Mouse (Mus musculus): ENCODE measurements at regions not wholly inside any gene's neighbourhood (a gene's known extent, or its start where the extent isn't known, plus 50 kb on each side); places are given as distances from the start of the nearest gene placed in this dataset.
"Not testable (repeated sequence)": the region's sequence is repeated elsewhere in the genome, so short reads cannot be mapped to it uniquely, and the experiment has no call there.

DNA sequence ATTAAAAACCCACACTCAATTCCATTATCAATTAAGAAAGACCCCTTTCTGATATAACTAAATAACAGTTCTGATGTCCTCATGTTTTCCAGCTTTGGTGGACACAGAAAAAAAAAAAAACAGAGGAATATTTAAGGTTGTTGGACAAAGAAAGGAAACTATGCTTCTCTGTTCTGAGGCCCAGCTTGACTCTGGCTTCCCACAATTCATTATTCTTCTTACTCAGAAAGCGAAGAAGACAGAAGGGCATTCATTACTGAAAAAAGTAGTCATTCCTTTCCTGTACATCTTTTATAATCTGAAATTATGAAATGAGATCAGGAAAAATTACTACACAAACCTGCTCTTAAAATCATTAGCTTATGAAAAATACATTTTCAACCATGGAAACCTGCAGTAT, 263.2 kb upstream of the 1700008P02Rik start:
- DNase-seq, result no peak

GRCm38 (mm10) chr3:6876265-6876664, 256.0 kb upstream of the 1700008P02Rik start:
- DNase-seq, result no peak

DNA sequence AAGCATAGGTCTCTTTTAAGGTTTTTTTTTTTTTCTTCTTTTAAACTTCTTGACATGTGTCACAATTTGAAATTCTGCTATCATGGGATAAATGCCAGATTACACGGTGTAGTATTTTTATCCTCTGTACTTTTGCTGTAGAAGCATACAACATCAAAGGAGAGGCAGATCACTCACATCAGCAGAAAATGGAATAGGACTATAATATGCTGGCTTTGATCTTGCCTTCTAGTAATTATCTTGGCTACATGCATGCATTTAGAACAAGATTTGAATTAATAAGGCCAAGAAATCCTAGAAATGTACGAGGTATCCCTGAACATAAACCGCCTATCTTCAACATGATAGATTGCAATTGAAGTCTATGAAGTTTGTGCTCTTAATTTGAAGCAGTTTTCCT, 251.9 kb upstream of the 1700008P02Rik start:
- DNase-seq, result no peak

- DNase-seq, result no peak
Observed at GRCm38 (mm10) chr3:6871752-6872151, 251.5 kb upstream of the 1700008P02Rik start.

- DNase-seq, result no peak
Observed at GRCm38 (mm10) chr3:6866148-6866483, 245.9 kb upstream of the 1700008P02Rik start.

GRCm38 (mm10) chr3:6865462-6866147, 245.4 kb upstream of the 1700008P02Rik start:
- DNase-seq, result peak; percentile 5

- DNase-seq, result no peak
Observed at GRCm38 (mm10) chr3:6859866-6860180, 239.6 kb upstream of the 1700008P02Rik start.

DNA sequence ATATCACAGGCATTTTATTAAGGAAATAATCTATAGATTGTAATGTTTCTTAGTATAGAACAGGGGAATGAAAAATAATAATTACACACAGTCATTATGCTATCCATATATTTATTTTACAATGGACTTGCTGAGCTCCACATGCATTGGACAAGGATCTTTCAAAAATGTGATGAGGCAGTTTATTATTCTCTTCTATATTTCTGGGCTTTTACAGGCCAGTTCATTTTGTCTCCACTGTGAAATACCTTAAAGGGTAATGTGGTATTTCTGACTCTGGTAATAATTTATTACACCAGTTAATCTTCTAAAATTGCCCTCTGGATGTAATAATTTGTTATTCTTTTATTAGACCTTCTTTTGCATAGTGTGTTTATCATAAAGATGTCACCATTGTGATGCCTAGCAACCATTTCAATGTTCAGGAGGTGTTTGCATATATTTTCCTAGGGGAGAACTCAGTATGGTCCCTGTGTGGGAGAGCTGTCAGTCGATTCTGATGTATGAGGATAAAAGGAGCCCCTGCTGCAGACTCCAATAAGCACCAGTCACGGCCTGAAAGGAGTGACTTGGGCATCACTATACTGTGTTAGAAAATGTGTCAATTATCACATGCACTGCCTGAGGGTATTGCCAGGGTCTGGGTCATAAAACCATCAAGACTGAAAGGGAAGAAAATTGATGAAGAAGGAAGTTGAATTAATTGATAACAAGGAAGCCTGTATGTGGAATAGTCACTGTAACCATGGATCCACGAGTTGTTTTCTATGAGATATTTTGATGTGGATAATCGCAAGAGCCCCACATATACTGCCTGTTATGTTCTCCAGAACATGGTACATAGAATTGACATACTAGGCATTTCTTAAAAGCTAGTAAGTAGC, 239.0 kb upstream of the 1700008P02Rik start:
- DNase-seq, result no peak

DNA sequence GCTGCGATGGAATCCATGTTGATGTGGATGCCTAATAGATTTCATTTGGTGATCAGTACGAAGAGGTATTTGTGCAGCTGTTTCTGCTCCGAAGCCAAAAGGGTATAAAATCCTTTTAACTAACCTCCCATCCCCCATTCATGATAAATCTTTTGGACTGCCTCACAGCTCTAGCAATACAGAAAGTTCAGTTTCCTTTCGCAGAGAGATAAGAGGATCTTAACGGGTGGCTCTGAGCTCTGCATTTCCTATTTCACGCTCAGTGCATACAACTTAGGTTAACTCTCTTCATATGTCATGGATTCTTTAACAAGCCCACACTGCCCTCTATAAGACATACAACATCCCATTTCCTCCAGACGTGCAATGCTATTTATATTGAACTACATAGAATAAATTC, 199.1 kb upstream of the 1700008P02Rik start:
- DNase-seq, result no peak

DNA sequence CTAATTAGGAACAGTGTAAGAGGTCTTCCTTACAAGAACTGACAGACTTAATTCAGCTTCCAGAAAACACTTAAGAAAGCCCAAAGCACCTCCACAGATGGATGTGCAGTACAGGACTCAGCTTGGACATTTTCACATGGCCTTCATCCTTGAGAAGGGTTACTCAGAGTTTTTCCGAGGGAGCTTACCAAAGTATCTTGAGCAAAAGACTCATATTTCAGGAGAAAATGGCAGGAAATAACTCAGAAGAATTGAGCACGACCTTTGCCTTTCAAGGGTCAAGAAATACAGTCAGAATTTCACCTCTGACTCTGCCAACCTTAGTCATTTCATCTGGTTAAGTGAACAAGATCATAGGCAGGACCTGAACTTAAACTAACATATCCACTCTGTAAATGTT, 192.1 kb upstream of the 1700008P02Rik start:
- no peak for DNase-seq

DNA sequence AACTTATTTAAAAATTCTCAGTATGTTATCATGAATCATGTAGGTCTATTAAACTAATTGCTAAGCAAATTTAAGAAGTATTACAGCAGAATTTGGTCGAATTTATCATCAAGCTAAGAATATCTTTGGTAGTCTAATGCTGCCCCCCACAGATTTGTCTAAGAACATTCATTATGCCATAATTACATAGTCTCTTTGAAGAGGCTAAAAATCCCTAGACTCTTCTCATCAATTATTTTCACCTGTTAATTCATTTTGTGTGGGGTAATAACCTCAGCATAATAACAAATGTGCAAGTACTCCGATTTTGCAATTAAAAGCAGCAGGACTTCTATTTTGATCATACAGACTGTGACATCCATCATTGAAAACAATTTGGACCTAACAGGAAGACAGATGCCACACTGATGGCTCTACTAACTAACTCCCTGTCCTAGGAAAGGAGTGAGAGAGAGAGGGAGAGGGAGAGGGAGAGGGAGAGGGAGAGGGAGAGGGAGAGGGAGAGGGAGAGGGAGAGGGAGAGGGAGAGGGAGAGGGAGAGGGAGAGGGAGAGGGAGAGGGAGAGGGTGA, 189.2 kb upstream of the 1700008P02Rik start:
- DNase-seq, result no peak

DNA sequence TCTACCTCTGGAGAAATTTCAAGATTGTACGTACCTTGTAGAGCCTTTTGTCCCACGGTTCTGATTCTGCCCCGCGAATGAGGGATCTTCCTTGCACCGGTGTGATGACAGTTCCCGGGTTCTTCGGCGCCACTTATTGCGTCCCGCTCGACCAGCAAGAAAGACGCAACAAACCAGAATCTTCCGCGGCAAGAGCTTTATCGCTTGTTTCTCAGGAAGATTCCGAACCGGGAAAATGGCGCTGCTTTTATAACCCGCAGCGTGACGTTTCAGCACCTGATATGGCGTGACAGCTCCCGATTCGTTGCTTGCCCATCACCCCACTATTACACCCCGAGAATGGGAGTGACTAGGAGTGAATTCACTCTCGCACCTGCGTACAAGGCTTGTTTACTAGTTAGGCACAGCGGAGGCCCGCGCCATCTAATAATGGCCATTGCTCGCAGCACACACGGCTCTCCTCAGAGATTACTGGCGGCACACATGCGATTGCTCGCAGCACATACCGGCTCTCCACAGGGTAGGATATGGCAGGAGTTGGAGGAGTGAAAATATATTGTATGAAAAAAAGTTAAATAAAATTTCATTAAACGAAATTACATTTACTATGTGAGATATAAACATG, 180.0 kb upstream of the 1700008P02Rik start:
- not testable (repeated sequence) for DNase-seq

GRCm38 (mm10) chr3:6768506-6768905, 148.3 kb upstream of the 1700008P02Rik start:
- no peak for DNase-seq

- DNase-seq, result not testable (repeated sequence)
Observed at GRCm38 (mm10) chr3:6768085-6768484, 147.8 kb upstream of the 1700008P02Rik start.

DNA sequence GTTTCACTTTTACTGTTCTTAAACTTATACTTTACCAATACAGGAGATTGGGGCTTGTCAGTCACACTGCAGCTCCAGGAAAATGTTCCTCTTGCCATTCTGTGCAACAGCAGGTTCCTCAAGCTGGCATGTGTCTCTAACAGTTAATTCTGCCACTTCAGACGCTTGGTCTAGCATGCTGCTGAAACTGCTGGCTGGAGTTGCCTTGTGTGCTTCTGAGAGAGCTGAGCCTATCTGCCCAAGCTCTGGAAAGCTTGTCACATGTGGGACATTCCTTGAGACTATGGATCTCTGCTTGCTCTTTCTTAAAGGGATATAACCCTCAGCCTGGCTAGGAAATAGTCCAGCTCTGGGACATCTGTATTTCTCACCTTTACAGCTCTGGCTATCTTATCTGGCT, 138.9 kb upstream of the 1700008P02Rik start:
- DNase-seq, result no peak

DNA sequence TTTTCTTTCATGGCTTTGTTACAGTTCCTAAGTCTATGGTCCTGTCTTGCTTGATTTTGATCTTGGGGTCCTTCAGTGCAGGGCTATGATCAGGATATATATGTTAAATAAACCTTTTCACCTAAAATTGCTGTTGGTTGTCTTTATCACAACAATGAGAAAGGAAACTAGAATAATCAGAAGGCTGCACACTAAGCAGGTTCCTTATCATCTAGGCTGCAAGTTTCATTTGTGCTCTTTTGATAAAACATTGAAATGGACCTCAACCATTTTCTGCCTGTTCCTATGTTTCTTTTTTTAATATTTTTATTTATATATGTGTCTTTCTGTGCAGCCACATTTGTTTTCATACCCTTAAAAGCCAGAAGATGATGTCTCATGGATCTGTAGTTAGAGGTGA, 137.3 kb upstream of the 1700008P02Rik start:
- DNase-seq, result no peak

DNA sequence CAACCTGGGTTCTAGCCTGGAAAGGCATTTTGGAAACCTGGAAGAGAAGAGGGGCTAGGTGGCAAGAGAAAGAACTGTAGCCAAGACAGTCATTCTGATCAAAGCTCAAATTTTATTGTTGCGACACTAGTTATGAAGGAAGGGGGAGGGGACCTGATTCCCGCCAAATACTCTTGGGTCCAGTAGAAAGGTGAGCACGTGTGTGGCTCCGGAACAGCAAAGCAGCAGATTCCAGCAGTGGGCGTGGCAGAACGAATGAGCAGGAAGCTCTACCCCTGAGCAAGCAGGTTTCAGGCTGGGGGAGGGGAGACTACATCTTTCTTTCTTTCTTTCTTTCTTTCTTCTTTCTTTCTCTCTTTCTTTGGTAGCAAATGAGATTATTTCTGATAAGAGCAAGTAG, 130.5 kb upstream of the 1700008P02Rik start:
- DNase-seq, result not testable (repeated sequence)

DNA sequence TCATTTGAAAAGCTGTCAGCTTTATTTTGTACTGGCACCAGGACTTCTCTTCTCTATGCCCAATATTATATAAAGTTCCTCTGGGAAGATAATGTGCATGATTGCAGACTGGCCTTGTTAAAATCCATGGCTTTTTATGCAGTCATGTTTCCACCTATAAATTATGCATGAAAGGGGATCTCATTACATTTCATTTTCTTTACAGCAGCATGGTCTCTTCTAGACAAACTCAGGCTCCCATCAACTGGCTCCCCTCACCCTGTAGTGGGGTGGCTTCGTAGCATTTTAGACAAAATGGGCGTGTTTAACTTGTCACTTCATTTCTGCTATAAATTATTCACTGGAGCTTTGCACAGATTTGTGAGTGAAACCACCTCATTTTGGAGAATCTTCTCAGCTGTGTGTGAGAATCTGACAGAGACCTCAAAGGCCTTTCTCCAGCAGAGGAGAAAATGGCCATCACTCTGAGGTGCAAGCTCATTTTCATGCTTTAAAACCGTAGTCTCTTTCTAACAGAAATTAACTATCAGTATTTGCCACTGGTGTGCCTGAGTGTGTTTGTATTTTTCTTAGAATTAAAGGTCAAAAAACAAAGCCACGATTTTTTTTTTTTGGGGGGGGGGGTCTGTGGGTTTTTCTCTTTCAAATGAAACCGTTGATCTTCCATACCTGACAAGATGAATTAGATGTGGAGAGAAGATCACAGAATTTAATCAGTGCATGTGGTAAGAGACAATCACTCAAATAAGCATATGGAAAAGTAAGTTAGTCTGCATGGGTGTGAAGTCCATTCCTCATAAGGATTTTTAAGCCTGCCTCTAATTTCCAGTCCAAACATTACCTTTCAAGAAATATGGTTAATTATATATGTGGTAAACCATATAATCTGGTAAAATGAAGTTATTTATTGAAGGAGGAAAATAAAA, 111.4 kb upstream of the 1700008P02Rik start:
- DNase-seq, result no peak

GRCm38 (mm10) chr3:6730066-6730465, 109.8 kb upstream of the 1700008P02Rik start:
- peak; percentile 10 for DNase-seq

GRCm38 (mm10) chr3:6683679-6684078, 63.4 kb upstream of the 1700008P02Rik start:
- DNase-seq, result no peak

- no peak for DNase-seq
Observed at GRCm38 (mm10) chr3:6681411-6681810, 61.2 kb upstream of the 1700008P02Rik start.

DNA sequence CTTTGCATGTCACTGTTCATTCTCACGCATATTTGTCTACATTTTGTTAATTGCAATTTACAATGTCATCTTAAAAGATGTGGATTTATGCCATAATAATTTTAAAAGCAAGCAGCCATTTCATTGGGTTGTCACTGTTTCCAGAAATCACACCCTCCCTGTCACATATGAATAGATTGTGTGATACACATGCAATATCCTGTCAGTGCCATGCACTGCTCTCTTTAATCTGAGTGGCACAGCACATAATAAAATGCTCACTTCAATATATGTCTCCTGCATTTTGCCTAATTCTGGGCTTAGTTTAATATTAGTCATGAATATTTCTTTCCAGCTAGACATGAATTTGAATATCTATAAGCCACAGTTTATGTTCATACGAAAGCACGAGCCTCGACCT, 56.1 kb upstream of the 1700008P02Rik start:
- DNase-seq, result no peak

- DNase-seq, result peak; percentile 14
Observed at GRCm38 (mm10) chr3:6675354-6675753, 55.1 kb upstream of the 1700008P02Rik start.

Data from kidney, postnatal 10 days (tissue).